Mouse (Mus musculus): ENCODE data around the gene Cyb5r2. TPM values are rescaled to one million over a fixed set of nuclear protein-coding genes. Genes with fewer than 3 reads are reported as not detected.

Gene Cyb5r2
- total RNA-seq (2023), result not detected

DNA sequence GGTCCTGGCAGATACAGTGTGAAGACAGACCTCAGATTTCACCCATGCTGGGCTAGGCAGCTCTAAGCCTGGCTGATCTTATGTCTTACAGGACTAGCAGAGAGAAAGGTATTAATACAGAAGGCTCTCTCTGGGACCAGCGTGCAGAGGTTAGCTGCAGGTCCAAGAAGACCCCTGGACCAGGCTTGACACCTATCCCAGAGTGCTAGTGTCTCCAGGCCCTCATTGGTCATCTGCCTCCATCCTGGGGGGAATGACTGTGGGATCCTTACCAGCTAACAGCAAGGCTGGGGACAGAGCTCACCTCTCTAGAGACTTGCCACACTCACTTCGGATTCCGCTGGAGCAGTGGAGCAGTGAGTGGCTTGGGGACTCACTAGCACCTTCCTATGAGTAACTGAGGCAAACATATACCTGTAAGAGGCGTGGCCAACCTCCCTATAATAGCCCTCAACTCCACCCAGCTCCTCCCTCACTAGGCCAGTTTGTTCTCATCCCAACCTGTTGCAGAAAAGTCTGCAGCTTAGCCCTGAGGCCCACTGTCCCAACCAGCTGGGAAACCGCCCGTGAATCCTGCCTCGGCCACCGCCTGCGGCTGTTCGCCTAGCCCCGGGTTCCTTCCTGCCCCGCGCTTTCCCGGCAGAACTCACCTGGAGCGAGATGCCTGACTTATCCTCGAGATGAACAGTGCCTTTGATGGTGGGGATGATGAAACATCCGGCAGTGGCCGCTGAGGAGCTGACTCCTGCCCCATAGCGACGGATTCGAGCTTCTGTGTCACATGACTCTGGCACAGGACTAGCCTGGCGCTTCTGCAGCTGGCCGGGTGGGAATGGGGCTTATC lies at the start of gene Cyb5r2:
Cyb5r2 (minus strand) TSS at position 725 of the 844 bp plus-strand sequence.

GRCm38 (mm10) chr7:107801108-107801507 lies 43.3 kb upstream of the Cyb5r2 start, which contains the start of gene Ovch2:
Gene Ovch2 (minus strand): TSS chr7:107801208.

Other genes starting within 250 kb of the Cyb5r2 start
- not detected for gene Olfml1, start 190.6 kb downstream of the Cyb5r2 start, total RNA-seq (2023)
- 1.9 TPM for gene Ppfibp2, start 162.8 kb downstream of the Cyb5r2 start, total RNA-seq (2023)
- not detected for gene 5330417H12Rik, start 132.9 kb downstream of the Cyb5r2 start, total RNA-seq (2023)
- not detected for gene Ovch2, start 43.2 kb upstream of the Cyb5r2 start, total RNA-seq (2023)
- gene Olfr467, start 54.2 kb upstream of the Cyb5r2 start, total RNA-seq (2023), result not detected
- not detected for gene Olfr469, start 67.5 kb upstream of the Cyb5r2 start, total RNA-seq (2023)
- not detected for gene Olfr470, start 89.5 kb upstream of the Cyb5r2 start, total RNA-seq (2023)
- 0.18 TPM for gene Olfr472, start 139.9 kb upstream of the Cyb5r2 start, total RNA-seq (2023)
- not detected for gene Olfr473, start 172.4 kb upstream of the Cyb5r2 start, total RNA-seq (2023)
- not detected for gene Olfr474, start 196.6 kb upstream of the Cyb5r2 start, total RNA-seq (2023)
- not detected for gene Olfr476, start 206.8 kb upstream of the Cyb5r2 start, total RNA-seq (2023)
- gene Olfr477, start 228.7 kb upstream of the Cyb5r2 start, total RNA-seq (2023), result 0.18 TPM